Mouse (Mus musculus) brown adipose tissue, adult 24 weeks (tissue): ENCODE measurements at regions not wholly inside any gene's neighbourhood (a gene's known extent, or its start where the extent isn't known, plus 50 kb on each side); places are given as distances from the start of the nearest gene placed in this dataset.

Source experiments
- H3K27ac ChIP-seq: fragments of 200-500 bp; replicated peaks from 2 replicates; pipeline ENCODE4 v1.5.1; 2012; ENCODE audit warnings: low read depth, mild to moderate bottlenecking, low read length
- H3K4me1 ChIP-seq: fragments of 200-500 bp; 2 replicates; pipeline ENCODE4 v1.6.1; 2012; ENCODE audit warnings: low read length, mixed read lengths; ENCODE audit not compliant: control insufficient read depth, insufficient read depth, insufficient read length
- H3K4me3 ChIP-seq: fragments of 200-500 bp; 2 replicates; pipeline ENCODE4 v1.5.1; 2012; ENCODE audit warnings: low read depth, mild to moderate bottlenecking, low read length, moderate library complexity; ENCODE audit not compliant: insufficient read depth

DNA sequence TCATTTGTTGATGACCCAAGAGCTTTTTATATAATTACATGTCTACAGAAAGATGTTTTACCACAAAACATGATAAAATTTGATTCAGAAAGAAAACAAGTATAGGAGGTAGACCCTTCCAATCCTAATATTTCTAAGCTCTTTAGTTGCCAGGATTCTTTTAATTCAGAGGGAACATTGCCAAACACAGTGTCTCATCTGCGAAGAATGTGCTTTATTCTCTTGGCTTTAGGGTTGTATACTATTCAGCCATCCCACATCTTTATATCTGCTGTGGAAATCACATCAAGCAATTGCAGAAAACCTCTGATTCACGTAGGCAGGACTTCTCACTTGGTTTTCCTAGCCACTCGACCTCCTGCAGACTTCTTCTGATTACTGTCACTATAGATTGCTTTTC lies 412.8 kb upstream of the Cdh11 start:
- Histone ChIP-seq H3K4me1 (no peaks in the 10 kb centered on the region), H3K4me3 (no peak overlapping the region), H3K27ac (no peak overlapping the region)

DNA sequence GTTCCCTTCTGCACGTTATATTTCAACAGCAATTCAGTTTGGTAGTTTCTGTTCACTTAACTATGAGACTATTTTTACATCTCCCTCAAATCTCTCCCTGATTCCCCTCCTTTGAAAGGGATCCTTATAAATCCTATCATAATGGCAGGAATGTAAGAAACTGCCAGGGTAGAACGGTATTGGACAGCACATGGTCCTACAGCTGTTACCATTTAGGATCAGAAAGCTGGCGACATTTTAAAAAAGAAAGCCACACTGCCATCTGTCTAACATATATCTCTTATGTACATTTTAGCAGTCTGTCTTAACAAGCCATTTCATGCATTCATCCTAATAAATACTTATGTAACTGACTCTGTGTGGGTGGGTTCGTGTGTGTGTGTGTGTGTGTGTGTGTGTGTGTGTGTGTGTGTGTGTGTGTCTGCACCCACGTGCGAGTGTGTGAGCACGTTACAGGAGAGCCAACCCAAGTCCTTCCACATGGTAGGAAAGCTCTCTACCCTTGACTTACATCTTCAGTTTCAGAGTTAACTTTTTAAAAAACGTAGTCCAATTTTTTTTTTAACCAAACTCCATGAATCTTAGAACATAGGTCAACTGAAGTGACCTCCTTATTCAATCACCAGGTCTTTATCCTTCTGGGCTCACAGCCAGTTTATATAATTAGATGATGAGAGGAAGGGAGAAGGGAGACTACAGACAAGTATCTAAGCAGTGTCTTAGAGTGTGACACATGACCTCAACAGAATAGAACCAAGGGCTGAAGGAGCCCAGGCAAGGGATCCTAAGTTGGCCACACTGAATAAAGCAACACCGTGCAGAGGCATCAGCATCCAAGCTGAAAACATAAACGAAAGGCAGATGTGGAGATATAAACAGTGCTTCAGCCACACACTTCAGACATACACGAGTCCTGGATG lies 414.5 kb upstream of the Cdh11 start:
- Histone ChIP-seq H3K4me3 (no peak overlapping the region), H3K4me1 (no peaks in the 10 kb centered on the region), H3K27ac (no peak overlapping the region)

DNA sequence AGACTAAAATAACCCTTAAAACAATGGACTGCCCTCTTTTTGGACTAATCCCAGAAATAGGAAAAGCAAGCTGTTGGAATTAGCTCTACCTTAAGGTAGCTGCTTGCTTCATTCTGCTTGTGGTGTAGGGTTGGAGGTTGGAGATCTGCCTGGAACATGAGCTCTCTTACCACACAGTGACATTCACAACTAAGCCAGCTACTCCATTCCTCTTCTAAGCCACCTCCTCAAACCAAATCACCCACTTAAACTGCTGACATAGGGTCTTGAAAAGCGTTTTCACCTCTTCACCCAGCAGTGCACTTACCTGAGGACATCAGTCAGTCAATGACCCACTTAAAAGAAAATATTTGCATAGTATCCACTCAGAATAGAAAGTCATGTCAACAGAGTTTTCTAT lies 418.3 kb upstream of the Cdh11 start:
- Histone ChIP-seq H3K27ac (no peak overlapping the region), H3K4me3 (no peak overlapping the region), H3K4me1 (no peaks in the 10 kb centered on the region)

DNA sequence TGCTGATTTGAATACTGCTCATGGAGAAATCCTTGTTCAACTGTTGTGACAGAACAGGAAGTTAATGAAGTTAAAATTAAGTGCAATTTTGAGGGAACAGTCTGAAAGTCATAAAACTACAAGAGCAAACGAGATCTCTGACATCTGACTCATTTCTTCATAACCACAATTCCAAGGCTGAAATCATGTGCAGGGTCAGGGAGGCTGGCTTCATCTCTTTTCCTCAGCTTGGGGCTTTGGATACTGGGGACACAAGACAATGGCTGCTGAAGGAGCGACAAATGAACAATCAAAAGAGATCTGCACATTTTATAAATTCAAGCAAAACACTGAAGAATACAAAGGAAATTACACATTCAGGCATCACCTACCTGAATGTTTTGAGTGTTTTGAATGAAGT lies 429.2 kb upstream of the Cdh11 start:
- Histone ChIP-seq H3K4me1 (no peaks in the 10 kb centered on the region), H3K27ac (no peak overlapping the region), H3K4me3 (no peak overlapping the region)

DNA sequence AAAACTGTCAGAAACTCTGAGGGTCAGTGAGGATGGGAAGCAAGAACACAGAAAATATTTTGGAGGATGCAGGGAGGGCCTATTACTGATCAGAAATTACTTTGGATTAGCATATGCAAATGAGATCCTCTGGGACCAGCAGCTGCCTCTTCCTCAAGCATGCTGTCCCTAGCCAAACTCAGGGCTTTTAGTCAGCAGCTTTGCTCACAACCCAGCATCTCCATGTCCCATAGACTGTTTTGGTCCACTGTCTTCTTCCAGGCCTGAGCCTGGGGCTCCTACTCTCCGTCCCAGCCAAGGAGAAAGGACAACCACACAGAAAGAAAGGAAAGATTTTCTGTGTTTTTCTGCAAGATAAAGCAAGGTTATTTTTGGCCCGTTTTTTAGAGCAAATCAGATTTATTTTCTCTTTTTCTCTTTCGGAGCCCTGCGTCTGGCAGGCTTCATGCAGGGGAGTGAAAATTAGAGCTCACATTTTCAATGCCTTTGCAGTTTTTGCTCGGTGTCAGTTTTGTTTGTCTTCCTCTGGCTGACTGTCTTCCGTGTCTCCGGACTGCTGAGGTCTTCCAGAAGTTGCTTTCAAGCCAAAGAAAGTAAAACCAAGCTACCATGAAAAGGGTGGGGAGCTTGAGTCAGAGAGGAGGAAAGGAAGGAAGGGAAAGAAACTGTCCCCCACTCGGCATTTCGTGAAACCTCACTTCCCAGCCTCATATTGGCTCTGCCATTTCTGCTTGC lies 445.5 kb upstream of the Cdh11 start:
- H3K27ac ChIP-seq: no peak overlapping the region
- no peak overlapping the region for H3K4me3 ChIP-seq
- no peaks in the 10 kb centered on the region for H3K4me1 ChIP-seq

DNA sequence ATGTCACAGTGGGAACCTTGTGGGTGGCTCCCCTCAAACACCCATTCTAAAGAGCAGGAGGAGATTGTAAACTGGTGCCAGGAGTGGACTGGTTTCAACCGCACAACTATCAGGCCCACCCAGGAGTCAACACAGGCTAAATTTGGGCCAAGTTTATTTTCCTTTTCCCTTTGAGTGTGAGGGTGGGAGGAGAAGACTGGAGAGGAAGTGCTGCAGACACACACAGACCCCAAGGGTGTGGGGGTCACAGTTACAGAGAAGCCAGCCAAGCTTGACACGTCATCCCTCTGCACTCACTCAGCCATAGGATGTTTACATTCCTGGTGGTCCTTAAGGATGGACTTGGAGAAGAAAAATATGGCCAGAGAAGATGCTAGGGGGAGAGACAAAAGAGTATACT lies 448.9 kb upstream of the Cdh11 start:
- Histone ChIP-seq H3K4me3 (no peak overlapping the region), H3K27ac (no peak overlapping the region), H3K4me1 (no peaks in the 10 kb centered on the region)

DNA sequence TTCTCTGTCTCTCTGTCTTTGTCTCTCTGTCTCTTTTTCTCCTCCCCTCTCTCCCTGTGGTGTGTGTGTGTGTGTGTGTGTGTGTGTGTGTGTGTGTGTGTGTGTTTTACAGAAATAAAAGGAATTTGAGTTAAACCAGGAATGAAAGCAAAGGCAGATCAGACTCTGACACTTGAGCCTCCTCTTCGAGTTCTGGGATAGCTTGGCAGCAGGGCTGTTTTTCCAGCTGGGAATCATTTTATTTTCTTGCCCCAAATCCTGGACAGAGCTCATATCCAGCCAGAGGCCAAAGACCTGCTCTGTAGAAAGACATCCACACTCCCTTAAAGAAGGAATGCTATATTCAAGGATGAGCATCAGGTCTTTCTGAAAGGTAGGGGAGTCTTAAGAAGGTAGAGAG lies 450.2 kb upstream of the Cdh11 start:
- Histone ChIP-seq H3K4me3 (no peak overlapping the region), H3K27ac (no peak overlapping the region), H3K4me1 (no peaks in the 10 kb centered on the region)

DNA sequence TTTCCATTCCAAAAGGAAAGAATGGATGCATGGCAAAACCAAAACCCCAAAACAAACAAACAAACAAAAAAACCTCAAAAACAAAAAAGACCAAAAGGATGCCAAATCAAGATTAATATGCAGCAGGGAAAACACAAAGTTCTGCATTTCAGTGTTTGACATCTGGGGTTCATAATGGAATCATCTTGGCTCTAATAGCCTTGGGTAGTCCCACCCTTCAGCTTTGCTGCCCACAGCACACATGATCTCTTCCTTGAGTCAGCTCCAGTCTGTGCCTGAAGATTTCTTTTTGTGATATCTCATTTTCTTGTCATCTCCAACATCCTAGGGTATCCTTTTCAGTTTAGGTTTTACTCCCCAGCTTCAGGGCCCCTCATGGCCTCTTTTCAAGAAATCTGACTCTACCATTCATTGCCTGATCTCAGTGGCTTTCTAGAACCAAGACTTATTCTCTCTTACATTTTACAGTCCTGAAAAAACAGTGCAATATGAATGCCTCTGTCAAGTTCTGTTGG lies 453.1 kb upstream of the Cdh11 start:
- no peak overlapping the region for H3K27ac ChIP-seq
- H3K4me1 ChIP-seq: no peaks in the 10 kb centered on the region
- H3K4me3 ChIP-seq: no peak overlapping the region

DNA sequence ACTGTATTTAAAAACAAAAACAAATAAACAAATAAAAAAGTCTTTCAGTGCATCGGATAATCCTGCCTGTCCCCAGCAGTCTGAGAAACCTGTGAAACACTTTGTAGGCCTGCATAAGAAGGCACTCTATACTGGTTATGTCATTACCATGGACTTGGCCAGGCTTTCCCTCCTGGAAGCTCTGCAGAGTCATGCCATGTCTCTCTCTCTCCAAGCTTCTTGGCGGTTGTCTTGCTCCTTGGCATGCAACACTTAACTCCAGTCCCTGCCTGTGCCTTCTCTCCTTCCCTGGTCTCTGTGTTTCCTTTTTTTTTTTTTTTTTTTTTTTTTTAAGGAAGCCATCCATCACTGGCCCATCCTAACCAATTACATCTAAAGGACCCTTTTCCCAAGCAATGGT lies 458.7 kb upstream of the Cdh11 start:
- H3K27ac ChIP-seq: no peak overlapping the region
- no peak overlapping the region for H3K4me3 ChIP-seq
- H3K4me1 ChIP-seq: no peaks in the 10 kb centered on the region

DNA sequence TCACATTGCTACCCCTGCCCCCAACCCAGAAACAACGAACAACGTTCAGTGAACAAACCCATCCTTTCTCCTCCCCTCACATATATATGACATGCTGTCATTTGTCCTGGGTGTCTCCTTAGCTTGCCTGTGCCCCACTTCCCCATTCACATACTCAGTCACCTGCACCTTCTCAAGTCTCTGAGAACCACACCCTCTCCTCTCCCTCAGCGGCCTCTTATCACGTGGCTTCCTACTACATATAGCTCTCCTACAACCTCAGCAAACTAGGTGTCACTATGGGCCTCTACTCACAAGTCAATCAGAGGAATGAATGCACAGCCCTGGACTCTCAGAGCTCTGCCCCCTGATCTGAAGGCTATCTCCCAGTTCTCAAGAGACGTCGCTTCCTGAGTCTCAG lies 459.2 kb upstream of the Cdh11 start:
- Histone ChIP-seq H3K4me3 (no peak overlapping the region), H3K27ac (no peak overlapping the region), H3K4me1 (no peaks in the 10 kb centered on the region)

DNA sequence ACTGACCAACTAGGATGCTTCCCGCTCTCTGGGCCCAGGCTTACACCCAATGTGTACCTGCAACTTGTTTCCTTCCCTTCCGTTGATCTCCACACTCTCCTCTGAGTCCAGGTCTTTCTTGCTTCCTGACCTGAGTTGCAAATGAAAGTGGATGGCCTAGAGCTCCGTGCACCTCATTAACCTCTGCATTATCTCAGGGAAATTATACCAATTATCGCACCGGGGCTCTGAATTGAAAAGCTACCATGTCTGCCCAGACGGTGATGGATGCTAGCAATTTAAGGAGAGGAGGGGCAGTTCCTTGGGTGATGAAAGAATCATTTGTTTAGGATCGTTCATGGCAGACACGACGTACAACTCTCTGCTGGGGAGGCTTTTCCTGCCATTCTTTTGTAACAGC lies 460.4 kb upstream of the Cdh11 start:
- Histone ChIP-seq H3K4me1 (no peaks in the 10 kb centered on the region), H3K27ac (no peak overlapping the region), H3K4me3 (no peak overlapping the region)

DNA sequence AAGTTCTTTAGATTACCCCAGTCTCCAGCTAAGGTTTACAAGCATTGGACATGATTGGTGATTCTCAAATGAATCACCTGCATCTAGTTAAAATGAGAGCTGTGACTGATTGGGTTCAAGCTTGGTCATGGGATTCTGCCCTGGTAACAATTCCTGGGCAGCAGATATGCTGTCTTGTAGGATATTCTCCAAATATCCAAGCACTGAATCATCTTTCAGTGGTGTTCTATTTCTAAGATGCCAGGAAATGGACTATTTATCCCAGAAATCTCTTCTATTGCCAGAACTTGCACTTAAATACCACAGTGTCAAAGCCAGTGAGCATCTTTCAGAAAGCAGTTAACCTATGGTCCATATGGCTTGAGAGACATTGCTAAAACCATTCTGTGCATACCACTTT lies 475.8 kb upstream of the Cdh11 start:
- Histone ChIP-seq H3K27ac (no peak overlapping the region), H3K4me1 (no peaks in the 10 kb centered on the region), H3K4me3 (no peak overlapping the region)

DNA sequence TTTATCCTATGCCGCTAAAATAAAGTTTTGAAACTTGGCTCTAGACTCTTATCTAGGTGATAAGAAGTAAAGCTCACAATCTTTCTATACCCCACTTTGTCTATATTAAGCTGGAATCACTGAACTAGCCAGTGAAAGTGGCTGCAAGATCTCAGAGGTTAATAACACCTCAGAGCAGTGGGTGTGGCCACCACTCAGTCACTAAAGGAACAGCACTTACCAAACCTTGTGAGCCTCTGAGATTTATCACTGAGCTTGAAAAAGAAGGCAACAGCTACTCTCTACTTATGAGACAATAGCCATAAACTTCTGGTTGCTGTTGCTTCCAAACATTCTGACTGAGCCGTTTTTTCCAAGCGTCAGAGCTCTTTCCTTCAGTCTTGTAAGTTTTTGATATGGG lies 484.6 kb upstream of the Cdh11 start:
- Histone ChIP-seq H3K4me1 (no peaks in the 10 kb centered on the region), H3K4me3 (no peak overlapping the region), H3K27ac (no peak overlapping the region)

DNA sequence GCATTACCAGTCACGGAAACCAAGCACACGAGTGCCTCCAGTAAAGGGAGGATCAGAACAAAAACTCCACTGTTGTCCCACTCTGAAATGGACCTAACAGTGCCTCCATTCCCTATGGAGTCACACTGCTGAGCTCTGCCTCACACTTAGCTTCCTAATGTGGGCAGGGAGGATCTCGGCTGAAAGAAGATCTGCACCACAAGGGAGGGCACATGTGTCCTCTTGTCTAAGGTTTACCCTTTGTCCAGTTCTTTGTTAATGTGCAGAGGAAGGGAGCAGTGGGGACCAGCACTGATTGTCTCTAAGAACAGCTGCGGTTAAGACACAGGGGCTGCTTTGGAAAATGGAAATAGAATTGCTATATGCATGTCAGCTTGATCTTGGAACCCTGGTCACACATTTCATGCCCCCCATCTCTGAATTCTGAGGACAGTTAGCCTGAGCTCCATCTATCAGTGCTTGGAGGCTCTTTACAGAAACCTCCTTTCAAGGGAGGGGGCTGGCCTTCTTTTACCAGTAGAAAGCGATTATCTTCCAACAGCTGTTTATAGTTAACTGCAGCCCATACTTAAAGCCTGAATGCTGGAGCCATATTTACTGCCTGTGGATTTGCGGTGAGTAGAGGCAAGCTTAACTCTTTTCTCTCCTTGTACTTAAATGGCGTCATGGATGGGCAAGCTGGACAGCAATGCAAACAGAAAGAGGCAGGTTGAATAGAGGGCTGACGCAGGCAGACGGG lies 485.5 kb upstream of the Cdh11 start:
- Histone ChIP-seq H3K4me1 (no peaks in the 10 kb centered on the region), H3K4me3 (no peak overlapping the region), H3K27ac (no peak overlapping the region)

DNA sequence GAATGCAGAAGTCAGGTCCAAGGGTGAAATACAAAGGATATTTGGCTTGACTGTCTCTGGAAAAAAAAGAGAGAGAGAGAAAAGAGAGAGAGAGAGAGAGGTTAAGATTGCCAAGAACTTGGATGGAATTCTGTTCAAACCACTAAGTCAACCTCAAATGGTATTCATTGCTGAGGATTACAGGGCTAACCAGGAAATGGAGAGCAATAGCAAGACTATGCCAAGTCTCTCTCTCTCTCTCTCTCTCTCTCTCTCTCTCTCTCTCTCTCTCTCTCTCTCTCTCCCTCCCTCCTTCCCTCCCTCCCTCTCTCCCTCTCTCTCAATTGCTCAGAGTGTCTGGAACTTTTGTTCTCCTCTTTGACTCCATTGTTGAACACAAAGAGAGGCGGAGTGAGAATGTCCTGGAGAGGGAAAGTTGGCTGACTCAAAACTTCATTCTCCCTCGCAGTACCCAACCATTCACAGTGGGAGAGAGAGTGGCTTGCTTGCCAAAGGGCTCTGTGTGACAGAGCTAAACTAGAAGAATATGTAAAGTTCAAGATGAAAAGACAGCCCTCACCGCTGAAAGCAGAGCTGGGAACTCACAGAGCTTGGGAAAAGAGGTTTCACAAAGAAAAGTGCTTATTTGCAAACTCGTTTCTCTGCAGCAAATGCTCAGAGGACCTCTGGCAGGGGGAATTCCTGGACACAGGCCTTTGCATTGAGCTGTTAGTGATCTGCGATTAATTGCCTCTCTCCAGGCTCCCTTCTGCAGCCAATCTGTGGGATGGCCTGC lies 487.1 kb upstream of the Cdh11 start:
- Histone ChIP-seq H3K4me3 (no peak overlapping the region), H3K4me1 (no peaks in the 10 kb centered on the region), H3K27ac (no peak overlapping the region)
